Mouse (Mus musculus) hindbrain, embryonic 10.5 days (tissue): ENCODE measurements at regions not wholly inside any gene's neighbourhood (a gene's known extent, or its start where the extent isn't known, plus 50 kb on each side); places are given as distances from the start of the nearest gene placed in this dataset.

Source experiments
- DNase-seq: peaks from one replicate; pipeline ENCODE4 v3.0.0-alpha.2; 2017; ENCODE audit warnings: low spot score
- H3K27ac ChIP-seq: fragments of 300-500 bp; sonication (generic); 2 replicates; pipeline ENCODE4 v1.5.1; 2016; ENCODE audit warnings: mild to moderate bottlenecking, moderate library complexity
- H3K27me3 ChIP-seq: fragments of 300-500 bp; sonication (generic); 2 replicates; pipeline ENCODE4 v1.6.1; 2016; ENCODE audit warnings: mild to moderate bottlenecking; ENCODE audit not compliant: poor library complexity, insufficient read depth, severe bottlenecking
- H3K36me3 ChIP-seq: fragments of 300-500 bp; sonication (generic); 2 replicates; pipeline ENCODE4 v1.6.1; 2016; ENCODE audit warnings: mild to moderate bottlenecking, moderate library complexity
- H3K4me1 ChIP-seq: fragments of 300-500 bp; sonication (generic); replicated peaks from 2 replicates; pipeline ENCODE4 v1.6.1; 2016; ENCODE audit warnings: mild to moderate bottlenecking
- H3K4me3 ChIP-seq: fragments of 300-500 bp; sonication (generic); 2 replicates; pipeline ENCODE4 v1.5.1; 2016; ENCODE audit warnings: mild to moderate bottlenecking, moderate library complexity
- H3K9me3 ChIP-seq: fragments of 300-500 bp; sonication (generic); 2 replicates; pipeline ENCODE4 v1.6.1; 2016; ENCODE audit warnings: mild to moderate bottlenecking, moderate library complexity
- WGBS: fragments of 180-500 bp; shearing (Covaris S2); methylation state at CpG from one replicate; pipeline ENCODE4 v1.1.7; 2016; 5-methylcytosine and 5-hydroxymethylcytosine counted together

GRCm38 (mm10) chr15:42768396-42768795, 2634.2 kb downstream of the 9330182O14Rik start:
- H3K4me1 ChIP-seq, result no peaks in the 10 kb centered on the region
- H3K9me3 ChIP-seq, result no peaks in the 10 kb centered on the region
- DNase-seq, result no peak
- H3K4me3 ChIP-seq, result no peak overlapping the region
- WGBS, result 37% methylated on average over 3 of the region's 3 CpGs
- no peaks in the 10 kb centered on the region for H3K36me3 ChIP-seq
- no peak overlapping the region for H3K27ac ChIP-seq
- H3K27me3 ChIP-seq, result no peaks in the 10 kb centered on the region

- Histone ChIP-seq H3K4me1 (no peaks in the 10 kb centered on the region), H3K27ac (no peak overlapping the region), H3K27me3 (no peaks in the 10 kb centered on the region), H3K4me3 (no peak overlapping the region), H3K36me3 (no peaks in the 10 kb centered on the region), H3K9me3 (no peaks in the 10 kb centered on the region)
- DNase-seq, result no peak
Observed at GRCm38 (mm10) chr15:42779903-42780302, 2645.7 kb downstream of the 9330182O14Rik start.

- Histone ChIP-seq H3K9me3 (no peaks in the 10 kb centered on the region), H3K4me3 (no peak overlapping the region), H3K27me3 (no peaks in the 10 kb centered on the region), H3K4me1 (no peaks in the 10 kb centered on the region), H3K27ac (no peak overlapping the region), H3K36me3 (no peaks in the 10 kb centered on the region)
- DNase-seq, result no peak
- 67% methylated on average over 1 of the region's 1 CpGs for WGBS
Observed at GRCm38 (mm10) chr15:42801217-42801616, 2667.1 kb downstream of the 9330182O14Rik start.

- WGBS, result 94% methylated on average over 1 of the region's 1 CpGs
- Histone ChIP-seq H3K9me3 (no peaks in the 10 kb centered on the region), H3K4me3 (no peak overlapping the region), H3K27ac (no peak overlapping the region), H3K4me1 (no peaks in the 10 kb centered on the region), H3K27me3 (no peaks in the 10 kb centered on the region), H3K36me3 (no peaks in the 10 kb centered on the region)
- DNase-seq, result no peak
Observed at GRCm38 (mm10) chr15:42810871-42811490, 2676.8 kb downstream of the 9330182O14Rik start.

GRCm38 (mm10) chr15:42815026-42815724, 2681.0 kb downstream of the 9330182O14Rik start:
- DNase-seq, result no peak
- no peaks in the 10 kb centered on the region for H3K27me3 ChIP-seq
- 75% methylated on average over 4 of the region's 4 CpGs for WGBS
- no peaks in the 10 kb centered on the region for H3K36me3 ChIP-seq
- no peaks in the 10 kb centered on the region for H3K9me3 ChIP-seq
- no peak overlapping the region for H3K4me3 ChIP-seq
- H3K4me1 ChIP-seq, result no peaks in the 10 kb centered on the region
- no peak overlapping the region for H3K27ac ChIP-seq

GRCm38 (mm10) chr15:42838839-42839238, 2704.7 kb downstream of the 9330182O14Rik start:
- Histone ChIP-seq H3K36me3 (no peaks in the 10 kb centered on the region), H3K27ac (no peak overlapping the region), H3K27me3 (no peaks in the 10 kb centered on the region), H3K4me1 (no peaks in the 10 kb centered on the region), H3K9me3 (no peaks in the 10 kb centered on the region), H3K4me3 (no peak overlapping the region)
- WGBS, result 91% methylated on average over 1 of the region's 1 CpGs
- no peak for DNase-seq

- WGBS, result 90% methylated on average over 2 of the region's 2 CpGs
- no peaks in the 10 kb centered on the region for H3K27me3 ChIP-seq
- H3K36me3 ChIP-seq, result no peaks in the 10 kb centered on the region
- no peaks in the 10 kb centered on the region for H3K4me1 ChIP-seq
- no peak overlapping the region for H3K27ac ChIP-seq
- DNase-seq, result no peak
- no peak overlapping the region for H3K4me3 ChIP-seq
- H3K9me3 ChIP-seq, result no peaks in the 10 kb centered on the region
Observed at GRCm38 (mm10) chr15:42850003-42850402, 2715.8 kb downstream of the 9330182O14Rik start.

- no peaks in the 10 kb centered on the region for H3K4me1 ChIP-seq
- no peak overlapping the region for H3K27ac ChIP-seq
- WGBS, result 94% methylated on average over 2 of the region's 2 CpGs
- DNase-seq, result no peak
- H3K36me3 ChIP-seq, result no peaks in the 10 kb centered on the region
- H3K4me3 ChIP-seq, result no peak overlapping the region
- no peaks in the 10 kb centered on the region for H3K9me3 ChIP-seq
- H3K27me3 ChIP-seq, result no peaks in the 10 kb centered on the region
Observed at GRCm38 (mm10) chr15:42872491-42872890, 2738.3 kb downstream of the 9330182O14Rik start.

- H3K4me1 ChIP-seq, result no peaks in the 10 kb centered on the region
- no peak for DNase-seq
- H3K4me3 ChIP-seq, result no peak overlapping the region
- no peaks in the 10 kb centered on the region for H3K9me3 ChIP-seq
- H3K36me3 ChIP-seq, result no peaks in the 10 kb centered on the region
- H3K27ac ChIP-seq, result no peak overlapping the region
- WGBS, result 86% methylated on average over 1 of the region's 1 CpGs
- H3K27me3 ChIP-seq, result no peaks in the 10 kb centered on the region
Observed at GRCm38 (mm10) chr15:42894611-42895010, 2760.4 kb downstream of the 9330182O14Rik start.

- no peaks in the 10 kb centered on the region for H3K27me3 ChIP-seq
- H3K27ac ChIP-seq, result no peak overlapping the region
- no peaks in the 10 kb centered on the region for H3K4me1 ChIP-seq
- no peak for DNase-seq
- 90% methylated on average over 7 of the region's 7 CpGs for WGBS
- H3K4me3 ChIP-seq, result no peak overlapping the region
- H3K36me3 ChIP-seq, result no peaks in the 10 kb centered on the region
- no peaks in the 10 kb centered on the region for H3K9me3 ChIP-seq
Observed at GRCm38 (mm10) chr15:42900056-42900455, 2765.9 kb downstream of the 9330182O14Rik start.

- H3K4me1 ChIP-seq, result no peaks in the 10 kb centered on the region
- 89% methylated on average over 3 of the region's 3 CpGs for WGBS
Observed at GRCm38 (mm10) chr15:42901782-42902181, 2767.6 kb downstream of the 9330182O14Rik start.

GRCm38 (mm10) chr15:42911357-42911756, 2777.2 kb downstream of the 9330182O14Rik start:
- Histone ChIP-seq H3K4me3 (no peak overlapping the region), H3K27me3 (no peaks in the 10 kb centered on the region), H3K36me3 (no peaks in the 10 kb centered on the region), H3K9me3 (no peaks in the 10 kb centered on the region), H3K27ac (no peak overlapping the region), H3K4me1 (peaks cover 12% of the 10 kb centered on the region)
- 86% methylated on average over 2 of the region's 2 CpGs for WGBS
- no peak for DNase-seq

More at GRCm38 (mm10) chr15:42901782-42902181, 2767.6 kb downstream of the 9330182O14Rik start:
- Histone ChIP-seq H3K27ac (no peak overlapping the region), H3K9me3 (no peaks in the 10 kb centered on the region), H3K4me3 (no peak overlapping the region), H3K27me3 (no peaks in the 10 kb centered on the region), H3K36me3 (no peaks in the 10 kb centered on the region)
- no peak for DNase-seq

- peak; percentile 5 for DNase-seq
- no peaks in the 10 kb centered on the region for H3K9me3 ChIP-seq
- H3K4me3 ChIP-seq, result no peak overlapping the region
- peaks cover 12% of the 10 kb centered on the region for H3K4me1 ChIP-seq
- WGBS, result 60% methylated on average over 4 of the region's 4 CpGs
- H3K27me3 ChIP-seq, result no peaks in the 10 kb centered on the region
- peak overlapping the region; percentile 26; the same call in 1 of the 2 replicates for H3K27ac ChIP-seq
- no peaks in the 10 kb centered on the region for H3K36me3 ChIP-seq
Observed at GRCm38 (mm10) chr15:42912880-42913279, 2778.7 kb downstream of the 9330182O14Rik start.
